Mouse (Mus musculus): ENCODE results near the gene Lctl.

Lctl gene

DNA sequence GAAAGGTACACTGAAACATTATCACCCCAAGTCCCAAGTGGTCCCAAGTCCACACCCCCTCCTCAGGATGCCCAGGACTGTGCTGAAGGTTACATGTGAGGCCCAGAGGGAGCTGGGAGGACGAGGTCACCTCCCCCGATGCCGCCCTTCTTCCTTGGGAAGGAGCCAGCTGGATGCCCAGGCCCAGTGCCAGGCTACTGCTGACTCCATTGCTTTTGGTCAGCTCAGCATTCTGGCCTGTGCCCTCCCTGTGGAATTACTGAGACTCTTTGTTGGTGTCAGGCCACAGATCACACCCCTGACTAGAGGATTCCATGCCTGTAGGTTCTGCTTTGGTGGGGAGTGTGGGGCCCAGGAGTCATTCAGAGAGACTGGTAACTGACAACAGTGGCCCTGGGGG lies at the start of gene Lctl:
Gene Lctl, plus strand, starts transcription at position 272 of the 400 bp plus-strand sequence.
- DNase-seq (ENCODE audit: low spot score in 2 of 2): no peak

DNA sequence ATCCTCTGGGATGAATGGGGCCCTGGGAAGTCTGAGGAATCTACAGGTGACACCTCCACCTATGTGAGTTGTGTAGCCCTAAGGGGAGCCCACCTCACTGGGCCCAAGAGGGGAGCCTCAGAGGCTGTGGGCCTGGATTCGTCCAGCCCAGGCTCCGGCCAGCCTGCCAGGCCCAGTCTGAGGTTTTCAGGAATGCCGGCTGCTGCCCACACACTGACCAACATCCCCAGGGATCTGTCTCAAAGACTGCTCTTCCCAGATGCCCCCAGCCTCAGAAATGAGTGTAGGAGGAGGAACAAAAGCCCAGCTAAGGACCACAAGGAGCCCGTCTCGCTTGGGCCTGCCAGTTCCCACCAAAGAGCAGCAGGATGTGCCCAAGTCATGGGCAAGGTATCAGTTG lies 49.2 kb upstream of the Lctl start:
- DNase-seq (ENCODE audit: low spot score in 2 of 2): no peak

DNA sequence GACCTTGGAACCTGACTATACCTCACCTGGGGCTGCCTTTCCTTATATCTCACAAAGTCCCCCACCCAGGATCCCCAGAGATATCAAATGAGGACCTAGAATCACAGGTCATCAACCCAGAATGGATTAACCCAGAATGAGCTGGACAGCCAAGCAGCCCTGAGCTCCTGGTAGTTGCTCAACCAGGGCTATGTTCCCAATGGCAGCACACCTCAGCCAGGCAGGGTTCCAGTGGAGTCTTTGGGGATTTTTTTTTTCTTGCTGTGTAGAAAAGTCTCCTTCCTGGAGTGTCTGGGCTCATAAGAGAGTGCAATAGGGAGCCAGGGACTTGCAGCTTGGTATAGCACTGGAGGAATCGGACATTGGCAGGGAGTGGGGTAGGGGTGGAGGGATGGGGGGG lies 48.4 kb upstream of the Lctl start:
- no peak for DNase-seq (ENCODE audit: low spot score in 2 of 2)

DNA sequence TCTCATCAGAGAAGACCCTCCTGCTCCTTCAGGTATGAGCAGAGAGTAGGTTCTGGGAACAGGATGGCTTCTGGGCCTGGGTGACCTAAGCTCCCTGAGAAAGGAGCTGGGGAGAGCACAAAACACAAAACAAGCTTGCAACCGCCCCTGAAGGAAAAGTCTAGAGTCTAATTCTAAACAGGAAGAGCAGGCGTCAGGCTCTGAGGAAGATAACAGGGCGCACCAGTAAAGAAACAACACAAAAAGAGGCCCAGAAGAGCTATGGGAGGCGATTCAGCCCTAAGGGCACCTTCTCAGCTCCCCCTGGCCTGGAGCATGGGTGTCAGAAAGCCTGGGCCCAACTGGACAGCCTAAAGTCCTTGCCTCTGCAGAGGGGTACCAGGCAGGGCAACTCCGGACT lies 47.8 kb upstream of the Lctl start:
- no peak for DNase-seq (ENCODE audit: low spot score in 2 of 2)

DNA sequence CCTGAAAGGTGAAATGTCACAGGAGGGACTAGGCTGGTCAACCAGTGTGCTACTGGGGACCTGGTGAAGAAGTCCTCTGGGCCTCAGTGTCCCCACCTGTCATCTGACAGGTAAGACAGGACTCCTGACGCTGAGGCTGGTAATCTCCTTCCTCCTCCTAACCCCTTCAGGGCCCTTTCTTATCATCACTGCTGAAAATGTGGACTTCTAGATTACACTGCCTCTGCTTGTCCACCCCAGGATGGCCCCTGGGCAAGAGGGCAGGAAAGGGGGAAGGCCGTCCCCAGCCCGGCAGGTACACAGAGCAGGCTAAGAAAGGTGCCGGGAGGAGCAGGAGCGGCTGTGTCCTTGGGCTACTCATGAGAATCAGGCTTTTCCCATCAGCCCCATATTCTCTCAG lies 46.3 kb upstream of the Lctl start:
- DNase-seq (ENCODE audit: low spot score in 2 of 2): no peak

DNA sequence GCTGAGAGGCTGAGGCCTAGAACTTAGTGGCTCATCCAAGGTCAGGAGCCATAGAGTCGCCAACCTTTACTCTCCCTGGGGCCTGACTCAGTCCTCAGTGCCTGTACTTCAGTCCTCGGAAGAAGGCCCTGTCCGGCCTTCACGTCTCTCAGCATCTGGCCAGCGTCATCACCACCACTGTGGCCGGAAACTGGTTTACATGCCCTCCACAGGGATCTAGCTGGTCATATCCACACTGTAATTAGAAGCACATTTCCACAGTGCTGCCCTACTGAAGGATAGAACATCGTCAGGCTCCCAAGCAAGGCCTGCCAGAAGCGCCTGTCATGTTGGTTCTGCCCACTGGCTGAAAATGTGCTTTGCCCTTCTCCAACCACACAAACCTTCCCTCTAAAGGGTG lies 42.1 kb upstream of the Lctl start:
- DNase-seq (ENCODE audit: low spot score in 2 of 2): no peak

DNA sequence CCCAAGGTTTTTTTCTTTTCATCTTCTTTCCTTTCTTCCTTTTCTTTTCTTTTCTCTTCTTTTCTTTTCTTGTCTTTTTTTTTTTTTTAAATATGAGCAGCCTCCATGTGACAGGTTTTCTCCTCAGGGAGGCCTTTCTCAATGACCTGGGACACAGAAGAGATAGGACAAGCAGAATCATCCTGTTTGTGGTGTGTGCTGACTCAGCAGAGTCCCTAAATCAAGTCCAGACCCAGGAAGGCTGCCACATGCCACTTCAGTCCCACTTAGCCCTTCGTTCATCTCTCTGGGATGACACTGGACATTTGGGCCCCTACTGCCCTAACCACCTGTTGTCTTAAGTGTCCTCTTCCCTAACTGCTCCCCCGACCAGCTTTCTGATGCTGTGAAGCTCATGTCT lies 40.5 kb upstream of the Lctl start:
- no peak for DNase-seq (ENCODE audit: low spot score in 2 of 2)

DNA sequence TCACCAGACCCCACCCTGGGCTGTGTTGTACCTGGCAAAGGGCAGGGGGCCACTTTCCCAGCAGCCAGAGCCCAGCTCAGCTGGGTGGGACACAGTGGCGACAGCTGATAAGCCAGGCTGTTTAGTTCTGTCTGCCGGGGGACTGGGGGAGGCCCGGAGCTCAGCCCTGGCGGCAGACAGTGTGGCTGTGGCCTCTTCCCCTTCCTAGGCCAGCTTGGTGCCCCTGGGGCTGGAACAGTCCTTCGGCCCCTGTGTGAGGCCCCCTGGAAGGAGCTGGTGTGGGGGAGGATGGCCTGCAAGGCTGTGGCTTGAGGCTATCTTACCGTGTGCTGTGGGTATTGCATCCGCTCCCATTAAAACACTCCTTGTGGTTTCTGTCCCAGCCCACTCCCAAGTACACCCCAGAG lies 38.6 kb upstream of the Lctl start:
- DNase-seq (ENCODE audit: low spot score in 2 of 2): no peak

DNA sequence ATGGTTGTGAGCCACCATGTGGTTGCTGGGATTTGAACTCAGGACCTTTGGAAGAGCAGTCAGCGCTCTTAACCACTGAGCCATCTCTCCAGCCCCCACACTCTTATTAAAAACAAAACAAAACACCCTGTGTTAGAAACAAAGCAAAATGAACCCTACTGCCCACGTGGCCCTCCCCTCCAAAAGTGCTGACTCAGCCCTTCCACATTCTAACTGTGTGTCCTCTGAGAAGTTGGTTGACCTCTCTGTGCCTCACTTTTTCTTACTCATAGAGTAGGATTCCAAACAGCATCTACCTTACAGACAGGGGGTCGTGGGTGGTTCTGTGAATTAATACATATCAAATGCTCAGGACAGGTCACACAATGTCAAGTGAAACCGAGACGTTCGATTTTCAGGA lies 37.0 kb upstream of the Lctl start:
- no peak for DNase-seq (ENCODE audit: low spot score in 2 of 2)

DNA sequence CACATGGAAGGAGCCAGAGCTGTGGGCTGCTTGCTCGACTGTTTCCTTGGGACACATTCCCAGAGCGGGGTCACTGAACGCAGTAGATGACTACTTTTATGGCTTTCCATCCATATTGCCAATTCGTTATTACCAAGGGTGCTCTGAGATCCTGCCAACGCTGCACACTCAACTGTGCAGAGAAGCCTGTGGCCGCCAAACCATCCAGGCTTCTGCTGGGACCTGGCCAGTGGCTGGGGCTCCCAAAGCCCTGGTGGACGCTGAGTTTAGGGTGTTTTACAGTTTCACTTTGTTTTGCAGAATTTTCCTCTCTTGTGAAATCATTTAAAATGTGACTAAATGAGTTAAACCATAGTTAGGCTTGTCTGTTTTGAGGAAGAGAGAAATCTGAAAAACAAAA lies 32.7 kb upstream of the Lctl start:
- peak in 1 of 2 experiments; percentile 43 for DNase-seq (ENCODE audit: low spot score in 2 of 2)

DNA sequence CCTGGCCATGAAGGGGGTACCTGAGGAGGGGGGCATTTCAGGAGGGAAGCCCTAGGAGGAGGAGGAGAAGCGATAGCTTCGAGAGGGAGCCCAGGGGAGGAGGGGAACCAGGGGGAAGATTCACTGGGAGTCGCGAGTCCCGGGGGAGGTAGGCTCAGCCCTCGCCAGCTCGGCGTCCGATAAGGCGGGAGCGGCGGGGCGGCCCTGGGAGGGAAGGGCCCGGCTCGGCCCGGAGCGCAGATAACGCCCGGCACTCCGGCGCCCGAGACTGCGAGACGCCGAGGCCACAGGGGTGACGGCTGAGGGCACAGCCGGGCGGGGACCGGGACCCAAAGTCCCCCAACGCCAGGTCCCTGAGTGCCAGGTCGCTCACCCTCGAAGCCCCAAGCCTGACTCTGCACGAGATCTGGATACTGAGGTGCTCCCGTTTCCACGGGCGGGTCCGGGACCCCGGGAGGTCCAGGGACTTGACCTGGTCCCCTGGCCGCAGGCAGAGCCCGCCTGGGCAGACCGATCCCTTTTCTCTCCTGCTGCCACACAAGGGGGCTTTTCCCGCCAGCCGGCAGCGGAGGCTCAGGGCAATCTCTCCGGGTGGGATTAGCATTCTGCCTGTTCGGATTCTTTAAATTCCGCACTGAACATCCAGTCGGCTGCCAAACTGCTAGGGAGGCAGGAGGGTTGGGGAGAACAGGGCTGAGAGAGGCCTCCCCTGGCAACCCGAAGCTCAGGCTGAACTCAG lies 32.1 kb upstream of the Lctl start:
- DNase-seq (ENCODE audit: low spot score in 2 of 2): peak in 1 of 2 experiments; percentile 55

DNA sequence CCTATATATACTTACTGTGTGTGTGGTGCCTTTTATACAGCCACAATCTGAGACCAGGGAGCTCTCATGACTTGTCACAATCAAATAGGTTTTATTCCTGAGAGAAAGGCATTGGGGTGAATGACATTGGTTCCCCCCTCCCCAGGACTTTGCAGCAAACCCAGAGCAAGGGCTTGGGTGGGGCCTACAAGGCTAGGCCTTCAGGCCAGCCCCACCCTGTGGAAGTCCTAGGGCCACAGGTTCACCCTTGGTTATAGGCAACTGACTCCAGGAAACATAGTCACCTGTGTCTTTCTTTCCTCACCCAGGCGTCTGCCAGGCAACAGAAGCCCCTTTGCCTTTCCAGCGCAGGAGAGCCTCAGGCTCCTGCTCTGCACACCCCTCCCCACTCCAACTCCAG lies 31.0 kb upstream of the Lctl start:
- no peak for DNase-seq (ENCODE audit: low spot score in 2 of 2)

DNA sequence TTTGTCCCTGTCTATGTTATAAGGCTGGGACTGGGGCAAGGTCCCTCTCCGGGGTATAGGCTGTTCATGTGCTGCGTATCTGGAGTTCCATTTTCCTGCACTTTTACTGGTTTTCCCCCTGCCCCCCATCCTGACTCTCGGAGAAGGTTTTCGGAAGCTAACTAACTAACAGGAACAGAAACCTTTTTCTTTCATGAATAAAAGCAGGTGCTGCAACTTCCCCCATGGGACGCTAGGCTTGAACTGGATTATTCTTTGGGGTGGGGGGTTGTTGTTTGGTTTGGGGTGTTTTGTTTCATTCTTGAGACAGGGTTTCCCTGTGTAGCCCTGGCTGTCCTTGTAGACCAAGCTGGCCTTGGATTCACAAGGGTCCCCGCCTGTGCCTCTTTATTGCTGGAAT lies 30.4 kb upstream of the Lctl start:
- no peak for DNase-seq (ENCODE audit: low spot score in 2 of 2)

DNA sequence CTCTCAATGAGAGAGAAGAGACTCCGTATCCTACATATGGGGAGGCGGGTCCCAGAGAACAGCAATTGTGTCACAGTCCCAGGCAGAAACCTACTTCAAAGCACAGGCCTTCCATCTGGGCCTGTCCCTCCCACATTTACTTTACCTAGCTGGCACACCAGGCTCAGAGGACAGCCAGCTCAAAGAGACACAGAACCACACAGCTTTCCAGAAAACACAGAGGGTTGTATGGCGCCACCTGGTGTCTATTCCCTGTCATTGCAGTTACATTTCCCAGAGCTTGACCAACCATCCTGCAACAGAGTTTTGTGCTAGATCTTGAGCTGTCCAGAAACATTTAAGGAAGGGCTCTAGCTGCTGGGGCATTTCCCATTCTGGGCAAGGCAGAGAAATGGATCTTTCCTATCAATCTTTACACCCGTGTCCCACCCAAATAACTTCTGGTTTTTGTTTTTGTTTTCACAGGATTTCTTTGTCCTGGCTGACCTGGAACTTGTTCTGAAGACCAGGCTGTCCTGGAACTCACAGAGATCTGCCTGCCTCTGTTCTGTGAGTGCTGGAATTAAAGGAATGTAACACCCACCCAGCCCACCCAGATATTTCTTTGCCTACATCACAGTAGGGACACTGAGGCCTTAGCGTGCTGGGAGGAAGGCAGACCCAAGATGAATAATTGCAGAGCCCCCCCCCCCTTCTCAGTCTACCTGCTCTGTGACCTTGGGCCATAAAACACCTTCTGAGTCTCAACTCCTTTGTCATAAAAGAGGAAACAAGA lies 29.3 kb upstream of the Lctl start:
- peak in 1 of 2 experiments; percentile 57 for DNase-seq (ENCODE audit: low spot score in 2 of 2)

DNA sequence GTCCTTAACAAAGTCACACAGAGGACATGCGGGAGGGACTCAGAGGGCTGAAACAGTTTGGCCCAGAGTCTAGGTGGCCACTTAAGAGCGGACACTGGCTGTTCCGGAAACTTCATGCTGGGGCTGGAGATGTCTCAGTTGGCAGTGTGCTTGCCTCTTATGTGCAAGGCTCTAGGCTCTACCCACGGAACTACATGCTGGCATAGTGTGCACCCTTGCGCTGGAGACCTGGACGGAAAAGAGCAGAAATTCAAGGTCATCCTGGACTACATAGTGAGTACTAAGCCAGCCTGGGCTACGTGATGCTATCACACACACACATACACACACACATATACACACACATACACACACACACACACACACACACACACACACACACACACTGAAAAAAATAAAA lies 28.6 kb upstream of the Lctl start:
- DNase-seq (ENCODE audit: low spot score in 2 of 2): no peak

DNA sequence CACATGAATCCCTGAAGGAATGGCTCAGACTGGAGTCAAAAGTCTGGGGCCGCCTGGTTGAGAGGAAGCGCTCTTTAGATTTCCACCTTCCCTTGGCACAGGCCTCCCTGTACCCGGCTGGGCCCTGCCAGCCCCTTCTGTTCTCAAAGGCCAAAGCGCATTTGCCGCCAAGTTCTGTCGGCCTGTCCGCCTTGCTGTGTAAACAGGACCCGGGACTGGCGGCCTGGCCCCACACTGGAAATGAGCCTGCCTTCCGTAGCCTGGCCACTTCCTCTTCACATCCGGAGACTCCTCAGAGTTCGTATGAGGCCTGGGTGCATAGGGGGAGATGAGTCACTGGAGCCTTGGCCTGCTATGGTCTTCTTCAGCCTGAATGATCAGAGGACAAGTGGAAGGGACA lies 27.9 kb upstream of the Lctl start:
- peak in 1 of 2 experiments; percentile 35 for DNase-seq (ENCODE audit: low spot score in 2 of 2)

DNA sequence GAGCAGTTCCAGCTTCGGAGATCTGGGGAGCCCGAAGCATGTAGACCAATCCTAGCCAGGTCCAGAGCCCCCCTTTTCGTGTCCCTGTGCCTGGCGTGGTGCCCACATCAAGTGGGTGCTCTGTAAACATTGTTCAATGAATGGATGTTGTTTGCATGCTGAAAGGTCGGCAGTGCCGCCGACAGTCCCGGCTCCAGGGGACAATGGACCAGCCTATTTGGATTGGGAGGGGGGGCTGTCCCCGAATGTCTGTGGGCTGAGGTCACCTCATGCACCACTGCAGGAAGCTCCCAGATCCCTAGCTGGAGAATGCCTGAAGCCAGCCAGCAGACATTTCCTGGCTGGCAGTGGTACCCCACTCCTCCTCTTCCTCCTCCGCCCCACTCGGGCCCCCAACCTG lies 22.9 kb upstream of the Lctl start:
- no peak for DNase-seq (ENCODE audit: low spot score in 2 of 2)

DNA sequence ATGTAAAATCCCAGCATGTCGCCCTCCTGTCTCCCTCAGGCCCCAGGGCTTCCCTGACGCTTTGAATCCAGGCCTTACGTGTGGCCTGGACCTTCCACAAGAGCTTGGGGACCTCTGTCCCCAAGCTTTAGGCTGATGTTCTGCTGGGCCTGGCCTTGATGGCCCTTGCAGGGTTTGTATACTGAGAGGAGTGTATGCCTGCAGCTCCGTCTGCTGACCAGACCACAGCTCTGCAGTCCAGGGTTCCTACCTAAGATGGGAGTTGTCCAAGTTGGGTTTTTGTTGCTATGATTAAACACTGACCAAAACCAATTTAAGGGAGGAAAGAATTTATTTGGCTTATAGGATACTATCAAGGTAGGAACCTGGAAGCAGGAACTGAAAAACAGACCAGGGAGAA lies 18.7 kb upstream of the Lctl start:
- no peak for DNase-seq (ENCODE audit: low spot score in 2 of 2)

DNA sequence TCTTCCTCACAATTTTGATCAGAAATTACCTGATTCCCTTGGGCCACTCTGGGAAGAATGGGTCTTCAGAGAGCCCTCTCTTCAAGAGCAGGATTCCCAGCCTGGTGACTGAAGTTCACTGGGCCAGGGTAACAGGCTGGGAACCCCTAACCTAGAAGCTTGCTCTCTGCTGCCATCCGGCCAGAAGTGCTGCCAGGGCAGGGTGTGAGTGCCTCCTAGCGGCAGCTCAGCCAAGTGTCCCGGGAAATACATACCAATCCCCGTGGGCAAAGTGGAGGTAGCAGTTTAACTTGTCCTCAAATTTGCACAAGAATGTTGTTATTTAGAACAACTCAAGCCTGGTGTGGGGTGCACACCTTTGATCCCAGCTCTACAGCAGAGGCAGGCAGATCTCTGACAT lies 16.5 kb upstream of the Lctl start:
- DNase-seq (ENCODE audit: low spot score in 2 of 2): peak; percentile 66 to 71

DNA sequence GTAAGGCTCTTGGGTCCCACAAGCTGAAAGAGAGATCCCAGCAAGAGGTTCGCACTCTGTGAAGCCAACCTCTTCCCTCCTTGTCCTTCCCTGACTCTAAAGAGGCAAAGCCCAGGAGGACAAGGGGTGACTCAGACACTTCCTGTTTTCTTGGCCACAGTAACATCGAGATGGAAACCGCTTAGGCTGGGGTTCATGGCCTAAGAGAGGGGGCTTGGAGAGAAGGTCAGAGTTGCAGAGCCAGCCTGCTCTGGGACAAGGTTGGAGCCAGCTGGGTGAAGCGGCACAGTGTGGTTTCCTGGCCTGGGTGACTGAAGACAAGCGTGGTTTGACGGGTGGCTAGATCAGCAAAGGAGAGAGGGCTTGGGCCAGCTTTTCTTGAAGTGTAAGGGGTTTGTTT lies 11.6 kb upstream of the Lctl start:
- no peak for DNase-seq (ENCODE audit: low spot score in 2 of 2)

DNA sequence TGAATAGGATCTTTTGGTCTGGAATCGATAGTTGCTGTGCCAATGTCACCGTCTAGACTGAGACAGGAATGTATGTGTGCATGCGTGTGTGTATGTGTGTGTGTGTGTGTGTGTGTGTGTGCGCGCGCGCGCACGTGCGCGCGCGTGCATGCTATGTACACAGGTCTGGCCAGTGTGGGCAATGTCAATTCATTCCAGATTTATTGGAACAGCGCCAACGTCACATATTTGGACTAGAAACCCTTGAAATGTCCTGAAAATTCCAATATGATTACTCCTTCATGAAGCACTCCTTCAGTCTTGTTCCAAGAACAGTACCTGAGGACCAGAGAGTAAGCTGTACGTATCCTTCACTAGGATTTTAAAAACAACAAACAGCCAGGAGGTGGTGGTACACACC lies 6.4 kb upstream of the Lctl start:
- no peak for DNase-seq (ENCODE audit: low spot score in 2 of 2)

DNA sequence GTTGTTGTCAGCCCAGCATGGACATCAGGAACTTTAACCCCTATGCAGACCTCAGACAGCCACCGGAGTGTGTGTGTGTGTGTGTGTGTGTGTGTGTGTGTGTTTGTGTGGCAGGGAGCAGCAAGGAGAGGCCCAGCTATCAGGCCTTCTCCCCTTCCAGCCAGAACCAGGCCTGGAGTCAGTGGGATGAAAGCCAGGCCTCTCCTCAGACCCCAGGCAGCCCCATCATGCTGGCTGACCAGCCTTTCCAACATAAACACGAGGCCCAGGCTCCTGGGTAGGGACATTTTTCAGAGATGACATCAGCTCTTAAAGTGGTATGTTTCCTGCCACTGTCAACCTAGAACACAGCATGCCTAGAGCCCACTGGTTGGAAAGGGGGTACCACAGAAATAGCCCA lies 2.3 kb upstream of the Lctl start:
- DNase-seq (ENCODE audit: low spot score in 2 of 2): no peak

DNA sequence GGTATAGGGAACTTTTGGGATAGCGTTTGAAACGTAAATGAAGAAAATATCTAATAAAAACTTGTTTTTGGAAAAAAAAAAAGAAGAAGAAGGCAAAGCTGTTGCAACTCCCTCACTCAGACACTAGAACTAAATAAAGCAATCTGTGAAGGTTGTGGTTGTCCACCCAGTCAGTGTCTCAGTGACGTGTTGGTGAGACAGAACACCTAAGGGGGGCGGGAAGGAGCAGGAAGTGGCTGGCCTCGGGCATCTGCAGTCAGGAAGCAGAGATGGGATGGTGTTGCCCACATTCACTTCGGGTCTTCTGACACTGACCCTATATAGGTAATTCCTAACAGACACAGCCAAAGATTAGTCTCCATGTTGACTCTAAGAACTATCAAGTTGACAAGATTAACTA lies 1.2 kb upstream of the Lctl start:
- DNase-seq (ENCODE audit: low spot score in 2 of 2): no peak

DNA sequence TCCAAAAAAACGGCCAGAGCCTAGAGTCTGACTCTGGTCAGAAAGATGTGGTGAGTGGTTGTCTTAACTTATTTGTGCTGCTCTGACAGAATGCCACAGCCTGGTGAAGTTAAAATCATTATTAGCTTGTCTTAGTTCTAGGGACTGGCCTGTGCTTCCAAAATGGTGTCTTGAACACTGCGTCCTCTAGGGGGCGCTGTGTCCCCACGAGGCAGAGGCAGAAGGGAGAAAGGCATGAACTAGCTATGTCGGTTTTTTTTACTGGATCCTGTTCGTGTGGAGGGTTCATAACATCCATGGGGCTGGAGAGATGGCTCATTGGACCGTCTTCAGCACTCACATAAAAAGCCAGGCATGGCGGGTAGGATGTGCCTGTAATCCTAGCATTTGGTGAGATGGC lies 3.0 kb downstream of the Lctl start:
- DNase-seq (ENCODE audit: low spot score in 2 of 2): no peak

Data from urinary bladder, adult 18-20 months (tissue).